Mouse (Mus musculus): Measurements from ENCODE around the gene Ankk1. TPM values are rescaled to one million over a fixed set of nuclear protein-coding genes. Genes with fewer than 3 reads are reported as not detected.
A peak's percentile ranks its signal among the peaks of the same experiment; 100 is the strongest.

The Ankk1 gene
- polyA plus RNA-seq, 1 experiment from 2014 or later = not detected

- H3K9ac ChIP-seq (ENCODE audit: low read depth, low read length) = no peak overlapping the region
- no peak overlapping the region for H3K4me2 ChIP-seq (replicated peaks; ENCODE audit: low read depth, low read length)
- H3K27me3 ChIP-seq (ENCODE audit: control insufficient read depth, insufficient read depth, low read length) = no peaks in the 10 kb centered on the region
- ATAC-seq (ENCODE audit: low FRiP score, low TSS enrichment) = no peak
- no peaks in the 10 kb centered on the region for H3K36me3 ChIP-seq (ENCODE audit: control insufficient read depth, insufficient read depth, low read length)
- H3K27ac ChIP-seq (ENCODE audit: low read depth, low read length) = no peak overlapping the region
- no peaks in the 10 kb centered on the region for H3K4me1 ChIP-seq (ENCODE audit: control insufficient read depth, insufficient read depth, low read length)
- H3K4me3 ChIP-seq (ENCODE audit: low read length) = no peak overlapping the region
- H3K9me3 ChIP-seq (ENCODE audit: control insufficient read depth, low read length) = no peaks in the 10 kb centered on the region
- WGBS = 93% methylated on average over 4 of the region's 4 CpGs
Measured at GRCm38 (mm10) chr9:49379962-49380361, 46.9 kb downstream of the Ankk1 start.

DNA sequence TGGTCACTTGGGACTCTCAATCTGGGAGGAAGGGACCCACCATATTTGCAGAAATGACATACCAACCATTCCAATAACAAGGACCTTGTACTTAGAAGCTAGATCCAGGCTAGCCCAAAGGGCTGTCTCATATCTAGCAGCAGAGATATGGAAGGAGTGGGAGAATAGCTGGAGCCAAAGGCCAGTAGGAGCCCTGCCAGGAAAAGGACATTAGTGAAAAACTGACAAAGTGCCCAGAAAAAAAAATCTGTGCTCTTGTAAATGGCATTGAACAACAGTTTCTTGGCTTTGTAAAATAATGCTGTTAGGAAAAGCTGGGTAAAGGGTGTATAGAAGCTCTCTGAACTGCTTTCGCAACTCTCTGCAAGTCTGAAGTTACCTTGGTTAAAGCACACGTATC, 52.9 kb downstream of the Ankk1 start:
- ATAC-seq (ENCODE audit: low FRiP score, low TSS enrichment) = no peak
- no peak overlapping the region for H3K4me3 ChIP-seq (ENCODE audit: low read length)
- H3K4me2 ChIP-seq (replicated peaks; ENCODE audit: low read depth, low read length) = no peak overlapping the region
- no peak overlapping the region for H3K9ac ChIP-seq (ENCODE audit: low read depth, low read length)
- 91% methylated on average over 2 of the region's 2 CpGs for WGBS
- H3K4me1 ChIP-seq (ENCODE audit: control insufficient read depth, insufficient read depth, low read length) = no peaks in the 10 kb centered on the region
- H3K9me3 ChIP-seq (ENCODE audit: control insufficient read depth, low read length) = no peaks in the 10 kb centered on the region
- H3K36me3 ChIP-seq (ENCODE audit: control insufficient read depth, insufficient read depth, low read length) = no peaks in the 10 kb centered on the region
- H3K27ac ChIP-seq (ENCODE audit: low read depth, low read length) = no peak overlapping the region
- H3K27me3 ChIP-seq (ENCODE audit: control insufficient read depth, insufficient read depth, low read length) = no peaks in the 10 kb centered on the region

- Histone ChIP-seq H3K9ac (ENCODE audit: low read depth, low read length) (no peak overlapping the region), H3K36me3 (ENCODE audit: control insufficient read depth, insufficient read depth, low read length) (no peaks in the 10 kb centered on the region), H3K27ac (ENCODE audit: low read depth, low read length) (no peak overlapping the region), H3K27me3 (ENCODE audit: control insufficient read depth, insufficient read depth, low read length) (no peaks in the 10 kb centered on the region), H3K9me3 (ENCODE audit: control insufficient read depth, low read length) (no peaks in the 10 kb centered on the region), H3K4me2 (replicated peaks; ENCODE audit: low read depth, low read length) (no peak overlapping the region), H3K4me3 (ENCODE audit: low read length) (no peak overlapping the region), H3K4me1 (ENCODE audit: control insufficient read depth, insufficient read depth, low read length) (no peaks in the 10 kb centered on the region)
- ATAC-seq (ENCODE audit: low FRiP score, low TSS enrichment) = 0 out of 2 replicates have a peak, but pooled peaks have one; percentile 46
- WGBS = 3% methylated on average over 5 of the region's 5 CpGs
Measured at GRCm38 (mm10) chr9:49365763-49366162, 61.1 kb downstream of the Ankk1 start.

Other genes with a start within 250 kb of the Ankk1 start
- not detected in 2 replicates for gene Gm4894, start 176.5 kb downstream of the Ankk1 start, polyA plus RNA-seq (2014; fragmentation: Nextera tagmentation; extraction: Ambion mirVana)
- gene Drd2, start 86.4 kb downstream of the Ankk1 start, polyA plus RNA-seq (2014; fragmentation: Nextera tagmentation; extraction: Ambion mirVana) = not detected in 2 replicates
- gene Ttc12, start 59.2 kb upstream of the Ankk1 start, polyA plus RNA-seq (2014; fragmentation: Nextera tagmentation; extraction: Ambion mirVana) = 2.4 and 2.6 TPM in 2 replicates

Measured in kidney, embryonic 14.5 days (tissue).